Mouse (Mus musculus): ENCODE data around the gene Dlg2.

DNA sequence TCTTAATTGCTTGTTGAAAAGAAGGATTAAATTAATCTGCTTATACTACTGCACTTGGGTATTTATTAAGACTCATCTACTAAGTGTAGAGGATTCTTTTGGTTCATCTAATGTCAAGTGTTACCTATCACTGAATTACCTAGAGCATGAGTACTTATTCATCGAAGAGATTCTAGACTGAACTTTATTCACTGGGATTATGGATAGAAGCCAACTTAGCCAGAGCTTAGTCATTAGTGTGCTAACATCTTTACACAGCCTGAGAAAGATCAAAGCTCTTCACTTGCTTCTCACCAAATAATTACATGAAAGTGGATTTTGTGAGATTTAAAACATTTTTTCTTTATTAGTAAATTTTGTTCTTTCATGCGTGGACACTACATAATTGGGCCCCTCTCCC is 175.1 kb downstream of the Dlg2 start:
- TF ChIP-seq CTCF (IDR thresholded peaks at IDR 0.05; ENCODE audit: extremely low read depth, insufficient read depth, insufficient read length, insufficient replicate concordance) (no peak), POLR2A (IDR thresholded peaks at IDR 0.05; ENCODE audit: low read depth, low read length) (no peak)
